Mouse (Mus musculus) left cerebral cortex, adult 2 months (tissue): ENCODE data around the gene Exosc2. TPM values are rescaled to one million over a fixed set of nuclear protein-coding genes. Genes with fewer than 3 reads are reported as not detected.

ENCODE experiments used
- DNase-seq, 2 experiments: peaks; one replicate each; pipeline ENCODE4 v3.0.0; 2021 to 2022; ENCODE audit warnings: low spot score in 2 of 2, mixed read lengths in 1 of 2; ENCODE audit errors: extremely low spot score in 1 of 2
- H3K27ac ChIP-seq: fragments of 200-600 bp; 2 replicates; pipeline ENCODE4 v1.8.1; 2022
- H3K4me3 ChIP-seq: fragments of 200-600 bp; 2 replicates; pipeline ENCODE4 v1.8.1; 2022
- CTCF ChIP-seq: fragments of 200-600 bp; IDR thresholded peaks from 2 replicates; pipeline ENCODE4 v1.8.1; 2022; ENCODE audit warnings: antibody characterized with exemption, mild to moderate bottlenecking, moderate library complexity
- intact Hi-C: fragments of 180-260 bp; cut with DNase I; formaldehyde crosslinking; loops from one replicate; pipeline ENCODE4 v1.15.1; 2025
- total RNA-seq, 2 experiments: library from RNA; stranded (reverse); gene quantifications; 2 replicates each; pipeline ENCODE4 v1.2.3; 2021

The Exosc2 gene
- total RNA-seq, 2 experiments from 2014 or later, result 21.3 to 22.8 TPM

DNA sequence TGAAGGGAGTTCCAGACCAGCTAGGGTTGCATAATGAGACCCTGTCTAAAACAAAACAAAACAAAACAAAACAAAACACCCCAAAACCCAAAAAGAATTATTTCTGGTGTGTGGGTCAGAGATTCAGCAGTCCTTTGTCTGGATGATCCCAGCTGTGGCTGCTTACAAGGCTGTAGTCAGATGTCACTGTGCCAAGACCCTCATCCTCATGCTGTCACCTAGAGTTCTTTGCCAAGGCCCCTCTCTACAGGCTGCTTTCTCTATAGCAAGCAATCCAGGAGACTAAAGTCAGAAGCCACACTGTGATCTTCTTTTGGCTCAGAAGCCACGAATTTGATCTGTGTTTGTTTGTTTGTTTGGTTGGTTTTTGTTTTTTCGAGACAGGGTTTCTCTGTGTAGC lies 42.2 kb downstream of the Exosc2 start:
- H3K27ac ChIP-seq, result no peak overlapping the region
- H3K4me3 ChIP-seq, result no peak overlapping the region
- TF ChIP-seq CTCF, result no peak
- DNase-seq, result no peak
- intact Hi-C loops, result no loop called here

DNA sequence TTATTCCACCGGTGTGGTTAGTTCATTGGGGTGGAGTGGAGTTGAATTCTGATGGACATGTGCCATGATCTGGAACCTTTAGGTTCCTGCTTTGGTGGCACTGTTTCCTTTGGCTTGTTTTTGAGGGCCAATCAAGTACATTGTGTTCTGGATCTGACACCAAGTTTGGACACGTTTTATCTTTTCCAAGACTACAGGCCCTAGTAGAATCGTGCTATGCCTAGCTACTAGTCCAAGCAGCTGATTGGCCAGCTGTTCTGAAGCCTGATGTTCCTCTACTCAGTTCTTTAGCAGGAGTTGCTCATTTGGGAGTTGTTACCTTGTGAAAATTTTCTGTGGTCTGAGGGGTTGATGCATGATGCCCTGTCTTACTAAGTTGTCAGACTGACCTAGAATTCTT lies 43.3 kb downstream of the Exosc2 start:
- TF ChIP-seq CTCF, result no peak
- no peak overlapping the region for H3K27ac ChIP-seq
- intact Hi-C loops, result no loop called here
- H3K4me3 ChIP-seq, result no peak overlapping the region
- no peak for DNase-seq

DNA sequence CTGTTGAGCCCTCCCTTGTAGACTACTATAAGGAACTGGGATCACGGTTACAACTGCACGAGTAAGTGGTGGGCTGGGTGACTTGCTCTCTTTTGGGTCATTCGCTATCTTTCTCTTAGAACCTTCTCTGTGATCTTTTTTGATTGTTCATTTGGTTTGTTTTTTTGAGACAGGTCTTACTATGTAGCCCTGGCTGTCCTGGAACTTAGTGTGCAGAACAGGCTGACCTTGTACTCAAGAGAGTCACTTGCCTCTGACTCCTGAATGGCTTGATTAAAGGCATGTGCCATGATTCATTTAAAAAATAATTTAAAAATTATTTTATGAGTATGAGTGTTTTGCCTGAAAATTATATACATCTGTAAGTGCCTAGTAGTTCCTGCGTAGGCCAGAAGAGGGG lies 44.3 kb downstream of the Exosc2 start:
- intact Hi-C loops, result no loop called here
- TF ChIP-seq CTCF, result no peak; the same call in 1 of the 2 replicates
- H3K4me3 ChIP-seq, result no peak overlapping the region
- DNase-seq, result no peak
- H3K27ac ChIP-seq, result no peak overlapping the region

DNA sequence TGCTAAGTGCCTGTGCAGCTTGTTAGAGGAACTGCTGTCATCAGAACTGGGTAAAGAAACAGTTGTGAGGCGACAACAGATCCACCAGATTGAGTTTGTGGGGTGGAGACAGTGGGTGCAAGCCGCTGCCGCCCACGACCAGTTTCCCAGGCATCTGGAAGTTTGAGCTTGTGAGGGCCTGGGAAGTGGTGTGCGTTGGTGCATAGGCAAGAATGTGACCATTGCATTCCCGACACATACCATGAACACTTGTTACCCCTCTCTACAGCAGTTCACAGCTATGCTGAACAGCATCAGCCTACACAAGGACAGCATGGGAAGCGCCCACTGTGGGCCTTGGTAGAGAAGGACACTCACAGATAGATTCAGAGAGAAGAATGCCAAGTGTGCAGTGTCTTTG lies 45.5 kb downstream of the Exosc2 start:
- H3K4me3 ChIP-seq, result no peak overlapping the region
- TF ChIP-seq CTCF, result no peak; the same call in 1 of the 2 replicates

DNA sequence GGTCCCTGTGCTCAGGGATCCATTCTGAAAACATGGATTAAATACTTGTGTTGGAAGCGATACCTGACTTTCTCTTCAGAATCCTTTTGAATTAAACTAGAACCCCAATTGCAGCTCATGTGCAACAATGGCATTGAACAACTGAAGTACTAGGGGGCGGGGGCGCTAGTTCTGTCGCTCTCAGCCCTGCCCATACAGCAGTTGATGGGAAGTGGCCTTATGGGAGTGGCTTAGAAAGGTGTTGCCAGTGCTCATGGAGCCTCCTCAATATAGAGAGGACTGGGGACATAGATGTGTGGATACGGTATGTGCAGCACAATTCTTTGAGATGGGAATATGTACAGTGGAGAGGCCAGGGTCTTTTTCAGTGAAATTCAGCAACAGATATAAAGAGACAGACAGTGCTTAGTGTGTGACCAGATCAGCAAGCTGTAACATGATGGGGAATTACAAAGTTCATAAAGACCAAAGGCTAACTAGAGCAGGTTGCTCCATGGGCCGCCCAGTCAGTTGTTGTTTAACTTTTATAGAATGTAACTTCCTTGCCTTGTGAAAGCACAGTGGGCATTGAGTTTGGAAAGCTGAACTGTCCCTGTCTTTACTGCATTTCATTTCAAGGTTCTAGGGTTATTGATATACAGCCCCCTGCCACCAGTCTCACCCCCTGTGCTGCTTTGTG lies 48.8 kb downstream of the Exosc2 start:
- intact Hi-C loops, result no loop called here
- Histone ChIP-seq H3K27ac (no peak overlapping the region), H3K4me3 (no peak overlapping the region)
- no peak for TF ChIP-seq CTCF
- no peak for DNase-seq

More for the DNA sequence above, 45.5 kb downstream of the Exosc2 start:
- intact Hi-C loops, result no loop called here
- no peak overlapping the region for H3K27ac ChIP-seq
- DNase-seq, result peak; percentile 40 to 61

DNA sequence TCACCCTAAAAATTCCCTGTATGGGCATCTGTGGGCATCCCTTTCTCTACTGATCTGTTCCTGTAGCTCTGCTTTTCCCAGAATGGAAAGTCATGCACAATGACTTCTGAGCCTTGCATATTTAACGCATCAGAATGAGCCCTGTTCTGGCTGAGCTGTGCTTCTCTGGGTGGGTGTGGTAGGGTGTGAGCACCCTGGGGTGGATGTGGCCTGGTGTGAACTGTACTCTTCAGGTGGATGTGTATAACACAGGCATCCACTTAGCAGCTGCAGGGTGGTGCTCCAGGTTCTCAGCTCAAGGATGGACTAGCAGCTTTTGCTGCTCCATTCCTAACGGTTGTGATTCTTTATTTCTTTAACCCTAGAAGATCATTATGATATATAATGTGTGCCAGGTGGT lies 49.4 kb downstream of the Exosc2 start:
- no peak for DNase-seq
- Histone ChIP-seq H3K4me3 (no peak overlapping the region), H3K27ac (no peak overlapping the region)
- intact Hi-C loops, result no loop called here
- TF ChIP-seq CTCF, result no peak

DNA sequence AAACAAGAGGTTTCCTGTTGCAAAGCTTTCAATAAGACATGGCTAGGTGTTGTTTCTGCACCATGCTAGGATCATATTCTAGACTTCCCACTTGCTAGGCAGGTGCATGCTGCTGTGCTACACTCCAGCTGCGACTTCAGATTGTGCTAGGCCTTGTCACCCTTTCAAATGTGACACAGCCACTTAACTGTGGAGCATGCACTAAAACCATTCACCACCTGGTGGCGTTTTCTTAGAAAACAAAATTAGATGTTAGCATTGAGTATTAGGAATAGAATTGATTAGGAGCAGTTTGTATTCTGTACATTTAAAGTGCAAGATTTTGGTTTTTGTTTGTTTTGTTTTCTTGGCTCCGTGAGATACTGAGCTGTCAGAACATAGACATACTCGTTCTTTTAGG lies 50.3 kb downstream of the Exosc2 start:
- H3K27ac ChIP-seq, result no peak overlapping the region
- intact Hi-C loops, result no loop called here
- H3K4me3 ChIP-seq, result no peak overlapping the region
- TF ChIP-seq CTCF, result peak; percentile 58
- no peak for DNase-seq

DNA sequence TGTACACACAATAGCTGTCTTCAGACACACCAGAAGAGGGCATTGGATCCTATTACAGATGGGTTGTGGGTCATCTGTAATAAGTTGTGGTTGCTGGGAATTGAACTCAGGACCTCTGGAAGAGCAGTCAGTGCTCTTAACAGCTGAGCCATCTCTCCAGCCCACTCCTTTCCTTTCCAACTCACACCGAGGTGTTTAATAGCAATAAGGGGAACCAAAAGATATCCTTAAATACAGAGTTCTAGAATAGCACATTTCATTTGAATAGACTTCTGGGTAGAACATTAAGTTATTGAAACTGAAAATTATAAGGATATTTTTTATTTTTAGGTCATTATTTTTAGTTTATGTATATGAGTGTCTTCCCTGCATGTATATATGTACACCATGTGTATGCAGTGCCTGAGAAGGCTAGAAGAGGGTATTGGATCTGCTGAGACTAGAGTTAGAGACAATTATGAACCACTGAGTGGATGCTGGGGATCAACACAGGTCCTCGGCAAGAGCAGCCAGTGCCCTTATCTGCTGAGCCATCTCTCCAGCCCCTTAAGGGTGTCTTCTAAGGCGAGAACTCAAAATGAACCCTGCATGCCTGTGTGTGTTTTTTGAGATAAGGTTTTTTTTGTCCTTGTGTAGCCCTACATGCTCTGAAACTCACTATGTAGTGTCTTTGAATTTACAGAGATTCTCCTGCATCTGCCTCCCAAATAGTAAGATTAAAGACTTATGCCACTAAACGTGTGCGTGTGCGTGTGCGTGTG lies 54.4 kb downstream of the Exosc2 start:
- Histone ChIP-seq H3K27ac (no peak overlapping the region), H3K4me3 (no peak overlapping the region)
- intact Hi-C loops, result loop anchor here (5.0 kb wide), 1 partner anchor 42 kb away; no protein-coding TSS in a partner anchor
- TF ChIP-seq CTCF, result no peak
- DNase-seq, result no peak

DNA sequence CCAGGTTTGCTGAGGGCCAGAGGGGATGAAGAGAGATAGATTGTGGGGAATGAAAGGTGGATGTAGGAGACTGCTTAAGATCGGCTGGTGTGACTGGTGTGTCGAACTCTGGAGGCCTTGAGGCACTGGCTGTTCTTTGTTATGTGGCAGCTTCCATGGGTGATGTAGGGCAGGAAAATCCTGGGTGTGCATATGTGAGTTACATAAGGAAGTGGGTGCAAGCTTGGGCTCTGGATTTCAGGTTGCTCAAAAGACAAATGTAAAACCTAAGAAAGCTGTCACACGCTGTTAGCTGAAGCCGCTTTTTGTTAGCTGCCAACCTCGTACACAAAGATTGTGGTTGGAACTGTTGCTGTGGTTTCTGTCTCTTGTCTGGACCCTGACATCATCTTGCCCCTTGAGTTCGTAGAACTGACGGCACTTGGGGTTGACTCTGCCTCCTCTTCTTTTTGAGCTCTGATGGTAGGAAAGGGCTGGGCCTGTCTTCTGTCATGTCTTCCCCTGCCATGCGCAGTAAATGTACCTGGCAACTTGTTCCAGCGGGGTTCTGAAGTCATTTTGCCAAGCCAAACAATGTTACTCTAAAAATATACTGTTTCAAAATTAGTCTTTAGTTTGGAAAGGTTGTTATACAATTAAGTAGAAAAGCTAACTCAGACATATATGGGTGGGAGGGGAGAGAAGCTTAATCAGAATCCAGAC lies 57.2 kb downstream of the Exosc2 start:
- H3K4me3 ChIP-seq, result no peak overlapping the region
- peak overlapping the region; percentile 84 for H3K27ac ChIP-seq
- intact Hi-C loops, result loop anchor here (5.0 kb wide), 1 partner anchor 40 kb away; no protein-coding TSS in a partner anchor
- DNase-seq, result peak; percentile 24 to 35
- no peak for TF ChIP-seq CTCF

DNA sequence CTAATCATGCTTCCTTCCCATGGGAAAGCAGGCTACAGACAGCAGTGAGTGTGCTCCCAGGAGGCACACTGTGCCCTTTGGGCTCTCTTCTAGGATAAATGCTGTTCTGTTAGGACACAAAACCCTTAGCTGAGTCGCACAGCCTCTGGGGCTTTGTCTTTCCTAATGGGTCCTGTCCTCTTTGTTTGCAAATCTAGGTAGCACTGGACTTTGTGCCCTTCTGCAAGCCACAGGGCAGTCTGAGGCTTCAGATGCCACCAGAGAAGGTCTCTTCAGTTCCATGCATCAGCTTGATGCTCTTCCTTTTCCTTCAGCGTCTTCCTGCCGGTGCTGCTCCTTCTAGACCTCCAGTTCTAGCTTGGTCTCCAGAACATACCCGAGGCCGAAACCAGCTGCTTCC lies 60.1 kb downstream of the Exosc2 start:
- intact Hi-C loops, result no loop called here
- no peak for TF ChIP-seq CTCF
- DNase-seq, result no peak
- Histone ChIP-seq H3K27ac (no peak overlapping the region), H3K4me3 (no peak overlapping the region)

Other genes with a start within 250 kb of the Exosc2 start
- 10 to 100 TPM; 27.7 to 27.8 TPM for gene Ass1, start 200.5 kb upstream of the Exosc2 start, total RNA-seq
- 10 to 100 TPM; 39.2 to 42.2 TPM for gene Fubp3, start 98.1 kb upstream of the Exosc2 start, total RNA-seq
- gene Prdm12, start 30.7 kb upstream of the Exosc2 start, total RNA-seq, result under 1 TPM; 0.14 to 0.72 TPM
- 10 to 100 TPM; 41.0 to 43.2 TPM for gene Abl1, start 17.7 kb downstream of the Exosc2 start, total RNA-seq
- not detected for gene Qrfp, start 139.9 kb downstream of the Exosc2 start, total RNA-seq
- gene Fibcd1, start 175.3 kb downstream of the Exosc2 start, total RNA-seq, result 10 to 100 TPM in 1 of 2 experiments, 1 to 10 TPM in 1; 7.9 to 11.4 TPM
- 1 to 10 TPM; 6.9 to 8.8 TPM for gene Lamc3, start 216.6 kb downstream of the Exosc2 start, total RNA-seq